Mouse (Mus musculus) ovary, postnatal 36 days (tissue): Measurements from ENCODE around the gene Castor1.
A peak's percentile ranks its signal among the peaks of the same experiment; 100 is the strongest.

ENCODE experiments used
- DNase-seq: peaks from one replicate; pipeline ENCODE4 v3.0.0; 2022; ENCODE audit warnings: low spot score, mixed read lengths

The Castor1 gene

GRCm38 (mm10) chr11:4235052-4235655, 17.1 kb downstream of the Castor1 start:
- no peak for DNase-seq

GRCm38 (mm10) chr11:4235665-4236545, 17.9 kb downstream of the Castor1 start, which contains the start of gene Osm:
Gene Osm (plus strand): TSS chr11:4236420.
- DNase-seq = no peak

GRCm38 (mm10) chr11:4236546-4237067, 18.6 kb downstream of the Castor1 start:
- no peak for DNase-seq

- DNase-seq = no peak
Measured at GRCm38 (mm10) chr11:4237389-4237912, 19.4 kb downstream of the Castor1 start.

GRCm38 (mm10) chr11:4238167-4238566, 20.1 kb downstream of the Castor1 start:
- DNase-seq = no peak

GRCm38 (mm10) chr11:4239691-4240090, 21.7 kb downstream of the Castor1 start:
- DNase-seq = no peak

- DNase-seq = no peak
Measured at GRCm38 (mm10) chr11:4240151-4240550, 22.1 kb downstream of the Castor1 start.

- DNase-seq = no peak
Measured at GRCm38 (mm10) chr11:4241180-4241579, 23.2 kb downstream of the Castor1 start.

GRCm38 (mm10) chr11:4246126-4246525, 28.1 kb downstream of the Castor1 start:
- DNase-seq = no peak

- no peak for DNase-seq
Measured at GRCm38 (mm10) chr11:4246623-4247022, 28.6 kb downstream of the Castor1 start.

GRCm38 (mm10) chr11:4247201-4247959, 29.4 kb downstream of the Castor1 start:
- no peak for DNase-seq

GRCm38 (mm10) chr11:4249151-4249550, 31.1 kb downstream of the Castor1 start:
- no peak for DNase-seq

GRCm38 (mm10) chr11:4250290-4250689, 32.3 kb downstream of the Castor1 start:
- no peak for DNase-seq

GRCm38 (mm10) chr11:4251376-4251775, 33.4 kb downstream of the Castor1 start:
- no peak for DNase-seq

GRCm38 (mm10) chr11:4252886-4253285, 34.9 kb downstream of the Castor1 start:
- DNase-seq = no peak

- no peak for DNase-seq
Measured at GRCm38 (mm10) chr11:4256846-4257607, 39.0 kb downstream of the Castor1 start, which contains the start of gene Lif. Gene Lif (plus strand): TSS chr11:4257557.

GRCm38 (mm10) chr11:4257756-4258155, 39.7 kb downstream of the Castor1 start:
- no peak for DNase-seq

GRCm38 (mm10) chr11:4258657-4259082, 40.6 kb downstream of the Castor1 start:
- DNase-seq = peak; percentile 83

GRCm38 (mm10) chr11:4260463-4261187, 42.6 kb downstream of the Castor1 start:
- DNase-seq = no peak

GRCm38 (mm10) chr11:4261188-4261494, 43.1 kb downstream of the Castor1 start:
- peak; percentile 59 for DNase-seq

GRCm38 (mm10) chr11:4261969-4262368, 43.9 kb downstream of the Castor1 start:
- no peak for DNase-seq
